Mouse (Mus musculus) T-cell, adult 2 months (primary cell): ENCODE data around the gene Chst8.

Source experiments
- DNase-seq: peaks from one replicate; pipeline ENCODE4 v3.0.0; 2022; ENCODE audit warnings: low spot score

Gene Chst8

GRCm38 (mm10) chr7:34709111-34709510 lies 103.4 kb downstream of the Chst8 start:
- DNase-seq = no peak

- DNase-seq = no peak
Observed at GRCm38 (mm10) chr7:34704401-34704800, 108.1 kb downstream of the Chst8 start.

GRCm38 (mm10) chr7:34703437-34703836 lies 109.1 kb downstream of the Chst8 start:
- DNase-seq = no peak

GRCm38 (mm10) chr7:34702718-34703351 lies 109.7 kb downstream of the Chst8 start:
- no peak for DNase-seq

GRCm38 (mm10) chr7:34699888-34700287 lies 112.6 kb downstream of the Chst8 start:
- no peak for DNase-seq

- no peak for DNase-seq
Observed at GRCm38 (mm10) chr7:34698221-34698620, 114.3 kb downstream of the Chst8 start.

GRCm38 (mm10) chr7:34696086-34696485 lies 116.4 kb downstream of the Chst8 start:
- no peak for DNase-seq

- no peak for DNase-seq
Observed at GRCm38 (mm10) chr7:34694898-34695297, 117.6 kb downstream of the Chst8 start.

GRCm38 (mm10) chr7:34693916-34694315 lies 118.6 kb downstream of the Chst8 start:
- DNase-seq = no peak

GRCm38 (mm10) chr7:34693072-34693471 lies 119.4 kb downstream of the Chst8 start:
- DNase-seq = no peak

- DNase-seq = no peak
Observed at GRCm38 (mm10) chr7:34690111-34690510, 122.4 kb downstream of the Chst8 start.

GRCm38 (mm10) chr7:34689028-34689427 lies 123.5 kb downstream of the Chst8 start:
- DNase-seq = no peak

GRCm38 (mm10) chr7:34685801-34686200 lies 126.7 kb downstream of the Chst8 start:
- no peak for DNase-seq

GRCm38 (mm10) chr7:34685176-34685575 lies 127.3 kb downstream of the Chst8 start:
- no peak for DNase-seq

GRCm38 (mm10) chr7:34680771-34681421 lies 131.6 kb downstream of the Chst8 start:
- DNase-seq = no peak

GRCm38 (mm10) chr7:34679886-34680285 lies 132.6 kb downstream of the Chst8 start:
- DNase-seq = no peak

- DNase-seq = peak; percentile 33
Observed at GRCm38 (mm10) chr7:34675831-34676514, 136.5 kb downstream of the Chst8 start.

GRCm38 (mm10) chr7:34675120-34675790 lies 137.3 kb downstream of the Chst8 start:
- DNase-seq = no peak

- no peak for DNase-seq
Observed at GRCm38 (mm10) chr7:34672916-34673315, 139.6 kb downstream of the Chst8 start.

GRCm38 (mm10) chr7:34671911-34672310 lies 140.6 kb downstream of the Chst8 start:
- peak; percentile 69 for DNase-seq

GRCm38 (mm10) chr7:34670778-34671177 lies 141.7 kb downstream of the Chst8 start:
- DNase-seq = no peak

- no peak for DNase-seq
Observed at GRCm38 (mm10) chr7:34669336-34669735, 143.2 kb downstream of the Chst8 start.

GRCm38 (mm10) chr7:34667874-34668273 lies 144.6 kb downstream of the Chst8 start:
- no peak for DNase-seq
